Mouse (Mus musculus): ENCODE measurements around the gene Rab6a.

Gene Rab6a

DNA sequence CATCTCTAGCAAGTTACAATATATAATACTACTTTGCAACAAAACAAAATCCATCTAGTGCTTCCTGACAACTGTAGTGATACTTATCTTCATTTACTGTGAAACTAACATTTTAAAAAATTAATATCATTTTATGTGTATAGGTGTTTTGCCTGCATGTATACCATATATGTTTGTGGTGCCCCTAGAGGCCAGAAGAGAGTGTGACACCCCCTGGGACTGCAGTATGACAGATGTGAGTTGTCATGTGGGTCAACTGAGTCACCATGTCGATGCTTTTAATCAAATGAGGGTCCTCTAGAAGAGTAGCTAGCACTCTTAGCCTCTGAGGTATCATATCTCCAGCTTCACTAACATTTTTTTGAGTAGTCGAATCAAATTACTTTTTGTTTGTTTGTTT is 15.1 kb downstream of the Rab6a start:
- no peak for DNase-seq (ENCODE audit: low spot score in 2 of 2)

DNA sequence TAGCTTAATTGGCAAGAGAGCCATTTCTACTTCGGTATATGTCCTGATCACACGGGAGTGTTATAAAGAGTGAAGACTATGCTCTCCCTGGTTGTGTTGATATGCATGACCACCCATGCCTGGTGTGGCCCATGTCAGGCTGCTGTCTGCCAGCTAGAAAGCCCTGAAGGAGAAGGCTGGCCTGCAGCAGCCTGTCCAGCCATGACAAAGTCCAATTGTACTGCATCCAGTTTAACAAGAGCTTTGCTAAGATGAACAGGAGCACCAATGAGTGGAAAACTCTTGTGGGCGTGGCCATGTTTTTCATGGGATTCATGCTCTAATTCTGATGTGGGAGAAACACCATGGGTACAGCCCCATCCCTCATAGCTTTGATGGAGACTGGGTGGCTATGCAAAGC is 17.3 kb downstream of the Rab6a start:
- DNase-seq (ENCODE audit: low spot score in 2 of 2) = no peak

DNA sequence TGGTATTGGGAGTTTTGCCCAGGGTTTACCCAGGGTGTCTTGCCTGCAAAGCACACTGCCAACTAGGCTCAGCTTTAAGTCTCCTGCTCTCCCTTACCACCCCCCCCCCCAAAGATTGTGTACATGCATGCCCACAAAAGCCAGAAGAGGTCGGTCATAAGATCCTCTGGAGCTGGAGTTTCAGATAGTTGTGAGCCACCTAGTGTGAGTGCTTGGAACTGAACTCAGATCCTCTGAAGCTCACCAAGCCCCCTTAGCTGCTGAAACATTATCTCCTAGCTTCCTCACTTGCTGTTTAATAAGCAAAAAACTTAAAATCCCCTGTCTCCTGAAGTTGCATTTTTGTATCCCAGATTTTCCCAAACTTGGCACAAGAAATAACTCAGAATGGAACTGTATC is 30.4 kb downstream of the Rab6a start:
- no peak for DNase-seq (ENCODE audit: low spot score in 2 of 2)

DNA sequence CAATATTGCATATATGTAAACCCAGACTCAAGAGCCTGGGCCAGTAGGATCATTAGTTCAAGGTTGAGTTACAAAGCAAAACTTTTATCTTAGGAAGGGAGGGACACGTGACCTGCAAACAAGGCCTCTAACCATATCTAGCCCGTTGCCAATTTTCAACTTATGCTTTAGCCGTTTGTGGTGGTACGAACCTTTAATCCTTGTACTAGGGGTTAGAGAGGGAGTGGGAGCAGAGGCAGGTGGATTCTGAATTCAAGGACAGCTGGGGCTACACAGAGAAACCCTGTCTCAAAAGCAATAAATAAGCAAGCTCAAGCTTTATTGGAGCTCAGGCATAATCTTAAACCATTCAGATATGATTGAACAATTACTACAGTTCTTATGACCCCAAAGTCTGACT is 35.2 kb downstream of the Rab6a start:
- DNase-seq (ENCODE audit: low spot score in 2 of 2) = no peak

DNA sequence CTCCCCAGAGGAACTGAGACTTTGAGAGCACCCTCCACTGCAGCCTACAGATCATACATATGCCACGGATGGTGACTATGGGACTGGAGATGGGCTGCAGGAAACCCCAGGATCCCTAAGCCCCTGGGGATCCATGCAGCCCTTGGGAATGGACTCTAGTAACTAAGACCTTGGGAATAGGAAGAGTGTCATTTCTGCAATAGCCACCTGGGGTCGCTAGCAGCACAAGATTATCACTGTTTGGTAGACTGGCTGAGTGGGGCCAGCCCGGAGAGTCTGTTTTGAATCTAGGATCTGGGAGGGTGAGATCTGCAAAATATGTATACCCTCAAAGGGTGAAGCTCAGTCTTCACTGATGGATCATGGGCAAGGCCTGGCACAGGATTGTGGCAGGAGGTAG is 37.9 kb downstream of the Rab6a start:
- DNase-seq (ENCODE audit: low spot score in 2 of 2) = peak; percentile 74 to 84

DNA sequence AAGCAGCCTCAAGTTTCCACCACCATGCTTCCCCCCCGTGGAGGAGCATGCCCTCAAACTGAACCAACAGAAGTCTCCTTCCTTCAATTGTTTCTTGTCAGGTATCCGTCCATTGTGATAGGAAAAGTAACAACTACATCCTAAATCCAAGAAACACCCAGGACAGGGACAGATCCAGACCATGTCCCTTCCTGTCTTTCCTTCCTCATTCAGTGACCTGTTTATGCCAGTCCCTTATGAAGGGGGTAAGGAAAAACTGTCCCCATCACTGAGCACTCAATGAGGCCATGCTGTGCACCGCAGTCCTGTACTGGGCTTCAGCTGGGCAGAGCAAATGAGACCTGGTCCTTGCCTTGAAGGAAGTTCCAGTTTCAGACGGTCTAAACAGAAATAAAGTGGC is 41.9 kb downstream of the Rab6a start:
- no peak for DNase-seq (ENCODE audit: low spot score in 2 of 2)

DNA sequence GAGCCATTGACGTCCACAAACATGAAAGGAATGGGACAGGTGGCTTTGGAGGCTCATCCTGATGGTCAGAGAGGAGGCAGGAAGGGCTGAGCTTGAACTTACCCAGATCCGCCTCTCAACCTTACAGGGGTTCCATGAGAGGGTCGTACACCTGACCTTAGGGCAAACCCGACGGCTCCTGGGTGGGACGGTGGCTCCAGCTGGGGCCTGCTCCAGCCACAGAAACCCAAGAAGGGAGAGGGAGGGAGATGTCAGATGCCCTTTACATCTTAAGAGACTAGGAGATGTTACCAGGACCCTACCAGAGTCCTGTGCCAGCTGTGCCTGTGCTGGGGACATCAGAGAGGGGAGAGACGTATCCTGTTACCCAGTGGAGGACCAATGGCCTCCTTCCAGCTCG is 42.6 kb downstream of the Rab6a start:
- DNase-seq (ENCODE audit: low spot score in 2 of 2) = no peak

DNA sequence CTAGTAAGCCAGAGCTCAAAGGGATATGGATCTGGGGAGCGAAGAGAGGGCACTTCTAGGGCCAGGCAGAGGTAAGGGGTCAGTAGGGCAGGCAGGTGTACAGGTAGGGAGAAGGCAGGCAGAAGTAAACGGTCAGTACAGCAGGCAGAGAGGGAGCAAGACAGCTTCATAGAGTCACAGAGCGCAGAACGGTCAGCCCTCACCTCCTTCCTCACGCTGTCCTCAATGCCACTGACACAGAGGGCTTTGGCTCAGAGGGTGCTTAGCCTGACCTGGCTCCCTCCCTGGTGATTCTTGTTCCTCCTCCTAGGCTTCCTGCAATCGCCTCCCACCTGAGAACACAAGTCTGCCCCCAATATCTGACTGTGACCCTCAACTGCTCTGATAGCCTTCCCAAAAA is 43.2 kb downstream of the Rab6a start:
- DNase-seq (ENCODE audit: low spot score in 2 of 2) = peak in 1 of 2 experiments; percentile 23

DNA sequence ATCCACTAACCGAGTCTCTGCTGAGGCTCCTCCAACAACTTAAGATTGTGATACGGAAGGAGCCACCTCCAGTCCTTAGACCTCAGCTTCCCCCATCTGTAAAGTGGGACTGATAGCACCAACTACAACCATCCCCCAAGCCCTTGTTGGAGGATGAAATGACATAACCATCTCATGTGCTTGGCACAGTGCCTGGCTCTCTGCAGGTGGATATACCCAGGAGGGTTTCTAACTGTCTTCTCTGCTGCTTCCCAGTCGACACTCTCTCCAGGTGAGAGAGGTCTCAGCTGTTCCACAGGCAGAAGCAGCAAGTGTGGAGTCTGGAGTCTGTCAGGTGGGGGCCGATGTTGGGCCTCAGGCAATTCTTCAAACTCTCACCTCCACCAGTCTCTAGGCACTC is 43.8 kb downstream of the Rab6a start:
- peak in 1 of 2 experiments; percentile 47 for DNase-seq (ENCODE audit: low spot score in 2 of 2)

DNA sequence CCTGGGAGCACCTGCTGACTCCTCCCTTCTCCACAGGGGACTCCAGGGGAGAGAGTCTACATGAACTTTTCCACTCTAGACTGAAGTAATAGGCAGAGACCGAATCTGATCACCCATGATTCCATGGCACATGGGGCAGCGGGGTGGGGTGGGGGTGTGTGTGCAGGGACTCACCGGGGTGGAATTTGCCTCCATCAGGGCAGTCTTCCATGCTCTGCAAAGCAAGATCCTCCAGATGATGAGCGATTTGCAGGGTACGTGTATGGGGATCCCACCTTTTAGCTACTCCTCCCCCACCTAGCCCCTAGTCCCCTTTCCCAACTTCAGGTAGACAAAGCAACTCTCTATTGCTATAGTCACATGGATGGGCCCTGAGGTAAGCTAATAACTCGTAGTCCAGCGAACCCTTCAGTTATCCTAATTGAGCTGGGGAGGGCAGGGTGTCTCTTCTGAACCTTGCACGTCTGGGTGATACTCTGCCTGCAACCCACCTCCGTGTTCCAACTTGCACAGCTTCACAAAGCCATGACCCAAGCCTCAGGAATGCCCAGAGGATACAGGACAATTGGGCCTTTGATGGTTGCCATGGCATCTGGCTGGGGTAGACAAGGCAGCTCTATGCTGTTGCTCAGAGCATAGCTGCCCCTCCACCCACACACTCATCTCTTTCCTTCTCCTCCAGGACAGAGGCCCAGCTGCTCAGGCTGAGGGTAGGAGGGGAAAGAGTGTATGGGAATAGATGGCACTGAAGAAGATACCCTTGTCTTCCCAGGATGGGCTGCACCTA is 46.5 kb downstream of the Rab6a start:
- peak; percentile 78 to 90 for DNase-seq (ENCODE audit: low spot score in 2 of 2)

DNA sequence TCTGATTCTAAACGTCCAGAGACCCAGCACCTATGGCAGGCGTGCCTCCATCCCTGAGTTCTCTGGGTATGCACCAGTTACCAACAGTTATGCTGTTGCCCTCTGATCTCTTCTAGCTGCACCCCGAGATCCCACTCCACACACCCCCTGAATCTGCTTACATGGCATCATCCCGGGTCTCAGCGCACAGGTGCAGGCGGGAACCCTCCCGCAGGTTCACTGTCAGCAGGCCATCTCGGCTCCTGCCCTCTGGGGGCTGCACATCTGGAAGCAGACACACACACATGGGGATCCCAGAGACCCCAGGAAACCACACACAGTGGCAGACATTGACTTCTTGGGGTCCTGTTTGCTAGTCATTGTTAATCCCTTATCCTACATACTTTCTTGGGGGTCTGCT is 47.2 kb downstream of the Rab6a start:
- DNase-seq (ENCODE audit: low spot score in 2 of 2) = peak in 1 of 2 experiments; percentile 26

DNA sequence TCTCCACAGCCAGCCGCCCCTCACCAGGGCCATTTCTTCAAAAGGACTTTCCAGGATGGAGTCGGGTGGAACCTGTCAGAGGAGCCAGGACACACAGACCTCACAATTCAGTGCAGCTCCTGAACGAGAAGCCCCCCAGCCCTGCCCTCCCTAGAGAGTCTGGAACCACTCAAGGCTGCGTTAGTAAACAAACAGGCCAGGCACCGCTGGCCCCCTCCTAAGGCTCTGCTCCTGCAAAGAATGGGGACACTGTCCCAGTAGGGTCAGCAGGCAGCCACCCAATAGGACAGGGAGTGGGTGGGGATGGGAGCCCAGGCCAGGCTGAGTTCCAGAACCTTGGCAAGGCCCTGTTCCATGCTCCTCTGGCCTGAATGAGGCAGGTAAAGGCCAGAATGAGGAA is 49.5 kb downstream of the Rab6a start:
- DNase-seq (ENCODE audit: low spot score in 2 of 2) = peak; percentile 58 to 60

DNA sequence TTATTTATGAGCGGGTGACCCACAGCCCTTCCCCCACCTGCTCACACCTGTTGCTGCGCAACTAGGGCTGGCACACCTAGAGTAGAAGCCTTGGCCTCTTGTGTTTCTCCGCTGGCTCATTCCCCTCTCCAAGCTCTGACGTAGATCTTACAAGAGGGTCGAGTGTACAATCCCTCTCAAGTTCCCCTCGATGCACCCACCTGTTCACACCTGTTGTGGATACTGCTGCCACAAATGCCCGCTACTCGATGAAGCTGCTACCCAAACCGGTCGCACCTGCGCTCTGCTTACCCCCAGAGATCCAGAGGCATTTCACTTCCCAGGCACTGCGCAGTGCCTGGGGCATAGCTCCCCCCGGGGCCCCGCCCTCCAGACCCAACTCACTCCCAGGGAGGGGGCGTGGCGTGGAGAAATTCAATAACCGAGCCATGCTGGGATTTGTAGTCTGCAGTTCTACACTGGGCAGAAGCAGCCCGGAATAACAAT is 50.9 kb downstream of the Rab6a start:
- peak; percentile 65 to 68 for DNase-seq (ENCODE audit: low spot score in 2 of 2)

DNA sequence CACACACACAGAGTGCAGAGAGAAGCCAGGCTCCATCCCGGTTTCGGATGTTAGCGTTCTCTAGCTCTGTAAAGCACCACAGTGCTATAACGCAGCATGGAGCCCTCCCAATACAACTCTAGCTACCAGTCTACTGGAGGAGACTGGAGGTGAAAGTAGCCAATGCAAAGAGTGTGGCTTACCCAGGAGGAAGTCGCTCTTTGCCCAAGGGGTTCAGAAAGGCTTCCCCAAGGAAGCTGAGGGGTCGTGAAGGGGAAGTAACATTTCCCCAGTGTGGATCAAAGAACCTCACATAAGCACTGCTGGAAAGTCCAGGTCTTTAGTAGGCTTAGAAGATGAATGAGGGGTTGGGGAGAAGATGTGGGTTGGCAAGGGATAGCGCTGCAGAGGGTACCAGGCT is 54.1 kb downstream of the Rab6a start:
- DNase-seq (ENCODE audit: low spot score in 2 of 2) = no peak

DNA sequence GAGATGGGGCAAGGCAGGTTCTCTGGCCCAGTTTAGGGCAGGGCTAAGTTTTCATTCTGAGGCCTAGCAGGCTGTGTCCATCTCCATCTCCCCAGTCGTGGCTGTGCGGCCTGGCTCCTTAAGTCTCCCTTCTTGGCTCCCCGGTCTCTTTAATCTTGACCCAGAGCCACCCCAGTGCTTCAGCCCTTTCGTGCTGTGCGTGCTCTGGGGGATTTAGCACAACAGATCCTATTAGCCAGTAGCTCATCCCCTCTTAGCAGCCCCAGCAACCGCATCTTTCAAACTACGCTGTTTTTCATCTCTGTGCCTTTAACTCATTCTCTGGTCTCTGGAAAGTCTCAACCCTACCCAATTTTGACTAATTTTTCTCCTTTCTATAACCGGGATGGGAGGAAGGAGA is 55.0 kb downstream of the Rab6a start, which contains the start of gene Plekhb1:
Plekhb1 (minus strand) TSS at position 184 of the 400 bp plus-strand sequence.
- no peak for DNase-seq (ENCODE audit: low spot score in 2 of 2)

DNA sequence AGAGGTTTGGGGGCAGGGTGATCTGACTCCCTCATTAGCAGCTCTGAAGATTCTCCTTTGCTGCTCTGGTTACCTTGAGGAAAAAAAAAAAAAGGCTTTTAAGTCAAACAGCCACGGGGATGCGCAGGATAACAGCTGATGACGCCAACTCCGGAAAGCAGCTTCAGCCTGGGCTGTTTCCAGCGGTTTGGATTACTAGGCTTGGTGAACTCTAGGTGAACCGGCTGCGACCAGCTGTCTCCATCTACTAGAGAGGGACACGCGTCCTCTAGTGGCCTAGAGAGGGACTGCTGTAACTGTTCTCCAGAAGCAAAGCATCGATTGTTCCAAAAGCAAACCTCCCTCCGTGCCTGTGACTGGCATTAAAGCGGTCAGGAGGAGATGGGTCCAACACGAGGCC is 56.0 kb downstream of the Rab6a start:
- peak; percentile 93 to 94 for DNase-seq (ENCODE audit: low spot score in 2 of 2)

DNA sequence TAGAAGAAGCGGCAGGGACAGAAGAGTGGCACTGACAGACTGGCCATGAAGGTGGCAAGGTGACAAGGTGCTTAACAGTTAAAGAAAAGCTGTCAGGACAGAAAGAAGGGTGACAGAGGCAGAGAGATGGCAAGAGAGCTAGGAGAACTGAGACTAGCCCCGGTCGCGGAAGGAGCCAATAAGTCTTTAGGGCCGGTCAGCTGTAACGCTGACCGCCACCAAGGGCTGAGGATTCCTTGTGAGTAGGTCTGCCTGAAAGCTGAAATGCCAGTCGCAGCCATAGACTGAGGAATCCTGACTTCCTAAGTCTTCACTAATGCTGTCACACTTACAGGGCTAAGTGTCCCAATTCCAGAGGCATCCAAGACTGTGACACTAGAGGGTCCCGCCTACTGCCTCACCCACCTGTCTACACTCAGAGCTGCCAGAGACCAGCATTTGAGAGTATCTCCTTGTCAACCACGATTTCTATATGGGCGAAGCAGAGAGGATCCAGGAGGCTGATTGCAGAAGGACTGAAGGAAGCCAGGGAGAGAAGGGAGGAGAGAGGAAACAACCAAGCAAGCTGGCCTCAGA is 56.6 kb downstream of the Rab6a start:
- no peak for DNase-seq (ENCODE audit: low spot score in 2 of 2)

DNA sequence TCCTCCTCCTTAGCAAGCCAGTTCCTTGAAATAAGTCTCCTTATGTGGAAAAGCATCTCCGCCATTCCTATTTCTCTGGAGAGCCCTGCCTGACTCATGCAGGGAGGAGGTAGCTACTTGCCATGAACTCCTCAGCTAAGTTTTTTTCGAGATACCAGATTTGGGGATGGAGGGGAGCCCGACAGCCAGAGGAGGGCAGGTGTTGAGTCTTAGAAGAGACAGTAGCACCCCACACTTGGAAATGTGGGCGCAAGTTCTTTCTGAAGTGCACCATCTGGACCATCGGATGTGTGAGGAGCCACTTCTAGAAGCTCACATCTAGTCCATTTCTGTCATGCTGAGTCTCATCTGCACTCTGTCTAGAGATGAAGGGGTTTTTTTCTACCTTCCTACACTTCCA is 63.4 kb downstream of the Rab6a start:
- no peak for DNase-seq (ENCODE audit: low spot score in 2 of 2)

DNA sequence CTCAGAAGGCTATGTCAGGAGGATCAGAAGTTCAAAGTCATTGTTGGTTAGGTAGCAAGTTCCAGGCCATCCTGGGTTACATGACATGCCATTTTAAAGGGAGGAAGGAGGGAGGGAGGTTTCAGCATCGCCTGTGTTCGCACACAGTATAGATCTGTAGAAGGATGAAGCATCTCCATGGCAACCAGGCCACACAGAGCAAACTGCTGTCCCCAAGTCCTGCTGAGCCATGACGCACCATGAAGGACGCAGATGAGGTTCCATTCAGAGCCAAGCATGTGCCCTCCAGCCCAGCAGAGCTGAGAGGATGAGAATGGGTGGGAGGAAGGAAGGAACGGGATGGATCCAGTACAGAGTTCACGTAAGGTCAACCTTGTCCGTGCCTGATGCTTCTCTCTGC is 66.2 kb downstream of the Rab6a start:
- no peak for DNase-seq (ENCODE audit: low spot score in 2 of 2)

DNA sequence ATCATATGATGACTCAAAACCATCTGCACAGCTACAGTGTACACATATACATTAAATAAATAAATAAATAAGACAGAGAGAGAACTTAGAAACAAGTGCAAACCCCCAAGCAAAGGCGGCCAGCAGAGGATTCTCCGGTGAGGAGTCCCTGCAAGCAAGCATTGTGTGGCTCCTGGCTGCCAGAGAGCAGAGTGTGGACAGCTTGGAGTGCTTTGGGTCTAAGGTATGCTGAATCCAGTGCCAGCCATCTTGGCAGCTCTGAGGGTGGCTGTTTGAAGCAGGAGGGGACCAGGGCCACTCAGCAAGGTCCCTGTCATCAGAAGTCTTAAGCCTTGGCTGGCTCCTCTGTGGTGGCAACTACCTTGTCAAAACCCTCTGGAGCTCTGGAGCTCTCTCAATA is 67.7 kb downstream of the Rab6a start:
- DNase-seq (ENCODE audit: low spot score in 2 of 2) = no peak

DNA sequence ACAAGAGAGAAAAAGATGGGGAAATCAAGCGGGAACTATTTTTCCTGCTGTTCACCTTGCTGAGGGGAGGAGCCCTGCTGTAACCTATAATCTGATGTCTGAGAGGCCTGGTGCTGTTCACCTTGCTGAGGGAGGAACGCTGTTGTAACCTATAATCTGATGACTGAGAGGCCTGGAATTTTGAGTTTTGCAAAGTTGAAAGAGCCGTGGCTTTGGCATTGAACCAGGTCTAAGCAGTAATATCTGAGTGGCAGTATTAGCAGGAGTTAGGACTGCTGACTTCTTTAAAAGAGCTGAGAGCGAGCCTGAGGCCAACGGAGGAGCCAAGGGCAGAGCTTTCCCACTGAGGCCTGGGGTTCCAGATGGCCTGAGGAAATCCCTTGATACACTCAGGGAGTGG is 70.8 kb downstream of the Rab6a start:
- no peak for DNase-seq (ENCODE audit: low spot score in 2 of 2)

DNA sequence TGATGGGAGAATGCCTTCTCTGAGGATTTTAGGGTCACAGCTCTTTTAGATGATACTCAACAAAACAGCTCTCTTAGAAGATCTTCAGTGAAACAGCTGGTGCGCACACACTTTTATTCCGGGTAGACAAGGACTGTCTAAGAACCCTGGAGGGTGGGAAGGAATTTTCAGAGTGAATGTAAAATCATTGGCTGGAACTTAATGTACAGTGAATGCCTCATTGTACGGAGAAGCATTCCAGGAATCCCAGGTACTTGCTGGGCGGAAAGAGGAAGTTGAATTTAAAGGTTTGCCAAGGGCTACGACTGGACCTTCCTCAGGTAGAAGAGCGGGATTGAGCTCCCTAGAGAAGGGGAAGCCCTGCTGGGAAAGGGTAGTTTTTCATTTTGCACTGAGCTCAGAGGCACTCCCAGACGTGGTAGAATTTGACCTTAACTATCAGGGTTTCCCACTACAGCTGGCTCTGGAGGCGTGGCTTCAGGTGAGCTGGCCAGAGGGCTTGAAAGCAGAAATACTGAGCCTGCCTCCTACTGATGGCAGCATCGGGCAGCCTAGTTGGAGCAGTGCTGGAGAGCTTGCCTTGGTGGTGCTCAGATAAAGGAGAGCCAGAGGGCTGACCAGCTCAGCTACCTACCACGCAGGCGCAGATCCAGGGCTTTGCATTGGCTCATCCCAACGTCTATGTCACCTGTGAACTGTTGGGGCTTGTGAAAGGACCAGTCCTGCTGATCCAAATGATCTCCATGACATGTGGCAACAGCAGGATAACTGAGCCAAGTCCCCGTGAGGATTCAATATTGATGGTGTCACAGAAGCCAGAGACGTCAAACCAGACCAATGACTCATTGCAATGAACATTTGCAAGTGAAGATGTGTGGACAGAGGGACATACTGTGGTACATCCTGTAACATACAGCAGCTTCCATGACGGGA is 72.0 kb downstream of the Rab6a start:
- no peak for DNase-seq (ENCODE audit: low spot score in 2 of 2)

Data from right cerebral cortex, postnatal 10 days (tissue).